Mouse (Mus musculus) monocyte, adult 59 days (primary cell): Measurements from ENCODE around the gene Pop4. TPM values are rescaled to one million over a fixed set of nuclear protein-coding genes. Genes with fewer than 3 reads are reported as not detected.

Source experiments
- total RNA-seq, 2 experiments: library from RNA; stranded (reverse); gene quantifications; one replicate each; pipeline ENCODE4 v1.2.4; 2023

The Pop4 gene
- total RNA-seq: 10 to 100 TPM; 39.9 to 42.9 TPM

GRCm38 (mm10) chr7:38270703-38271510, at the start of gene Pop4:
TSS of gene Pop4 (minus strand) at chr7:38271423.

GRCm38 (mm10) chr7:38227900-38228298, 43.3 kb downstream of the Pop4 start, which contains the start of gene Plekhf1:
TSS of gene Plekhf1 (minus strand) at chr7:38228016.

Other genes with a start within 250 kb of the Pop4 start
- gene Uri1, start 247.9 kb downstream of the Pop4 start, total RNA-seq: 10 to 100 TPM; 16.2 to 20.9 TPM
- gene Ccne1, start 163.9 kb downstream of the Pop4 start, total RNA-seq: 1 to 10 TPM in 1 of 2 experiments, under 1 TPM in 1; 0.33 to 1.5 TPM
- 10 to 100 TPM; 20.0 to 27.0 TPM for gene 1600014C10Rik, start 88.2 kb downstream of the Pop4 start, total RNA-seq
- under 1 TPM; 0.21 to 0.45 TPM for gene Plekhf1, start 43.4 kb downstream of the Pop4 start, total RNA-seq